Mouse (Mus musculus) myocyte (in vitro differentiated cells): ENCODE results near the gene Txndc17. TPM values are rescaled to one million over a fixed set of nuclear protein-coding genes. Genes with fewer than 3 reads are reported as not detected.

ENCODE experiments used
- H3K27me3 ChIP-seq: one replicate; pipeline ENCODE4 v1.6.1; 2011; ENCODE audit not compliant: control insufficient read depth, insufficient read depth, insufficient read length
- H3K36me3 ChIP-seq: one replicate; pipeline ENCODE4 v1.6.1; 2011; ENCODE audit not compliant: control insufficient read depth, insufficient read depth
- H3K4me2 ChIP-seq: one replicate; pipeline ENCODE4 v1.6.1; 2011; ENCODE audit warnings: low read depth, control low read depth
- H3K4me3 ChIP-seq: one replicate; pipeline ENCODE4 v1.5.1; 2011; ENCODE audit warnings: mild to moderate bottlenecking, control low read depth, moderate library complexity
- H3K79me2 ChIP-seq: one replicate; pipeline ENCODE4 v1.6.1; 2011; ENCODE audit not compliant: control insufficient read depth, insufficient read depth
- H3ac ChIP-seq: one replicate; pipeline ENCODE4 v1.6.1; 2011; ENCODE audit not compliant: control insufficient read depth, insufficient read length
- CEBPB ChIP-seq: IDR thresholded peaks from 2 replicates; pipeline ENCODE4 v1.6.1; 2011; ENCODE audit warnings: mild to moderate bottlenecking, moderate library complexity; ENCODE audit not compliant: poor library complexity, insufficient read depth, severe bottlenecking
- E2F4 ChIP-seq: IDR thresholded peaks from one replicate; pipeline ENCODE4 v1.6.1; 2011; ENCODE audit warnings: mild to moderate bottlenecking, control low read depth, moderate library complexity; ENCODE audit not compliant: insufficient read depth
- MAX ChIP-seq: IDR thresholded peaks from one replicate; pipeline ENCODE4 v1.6.1; 2011; ENCODE audit warnings: low read depth, mild to moderate bottlenecking, control low read depth
- MYOD1 ChIP-seq, 3 experiments: IDR thresholded peaks; one replicate each; pipeline ENCODE4 v1.6.1; 2011; ENCODE audit warnings: control low read depth in 2 of 3, low read depth in 2 of 3, mild to moderate bottlenecking in 2 of 3, moderate library complexity in 1 of 3; ENCODE audit not compliant: insufficient read length in 2 of 3, control insufficient read depth in 1 of 3
- MYOG ChIP-seq, 3 experiments: IDR thresholded peaks; one replicate each; pipeline ENCODE4 v1.6.1; 2011; ENCODE audit warnings: control low read depth in 2 of 3, low read depth in 2 of 3, mild to moderate bottlenecking in 2 of 3; ENCODE audit not compliant: insufficient read length in 2 of 3, control insufficient read depth in 1 of 3, insufficient read depth in 1 of 3
- POLR2A ChIP-seq: IDR thresholded peaks from one replicate; pipeline ENCODE4 v1.6.1; 2011; ENCODE audit warnings: low read depth, mild to moderate bottlenecking, control low read depth, moderate library complexity; ENCODE audit not compliant: insufficient read length
- POLR2AphosphoS2 ChIP-seq: IDR thresholded peaks from one replicate; pipeline ENCODE4 v1.6.1; 2011; ENCODE audit warnings: low read depth, control low read depth; ENCODE audit not compliant: insufficient read length
- REST ChIP-seq: IDR thresholded peaks from one replicate; pipeline ENCODE4 v1.6.1; 2011; ENCODE audit warnings: mild to moderate bottlenecking, control low read depth, moderate library complexity; ENCODE audit not compliant: insufficient read depth, insufficient read length
- SRF ChIP-seq: IDR thresholded peaks from one replicate; pipeline ENCODE4 v1.6.1; 2011; ENCODE audit warnings: low read depth; ENCODE audit not compliant: control insufficient read depth, insufficient read length
- TCF12 ChIP-seq: IDR thresholded peaks from one replicate; pipeline ENCODE4 v1.6.1; 2011; ENCODE audit warnings: mild to moderate bottlenecking, control low read depth; ENCODE audit not compliant: poor library complexity, insufficient read depth, severe bottlenecking
- TCF3 ChIP-seq: IDR thresholded peaks from one replicate; pipeline ENCODE4 v1.6.1; 2011; ENCODE audit warnings: low read depth, control low read depth; ENCODE audit not compliant: insufficient read length
- USF1 ChIP-seq: IDR thresholded peaks from one replicate; pipeline ENCODE4 v1.6.1; 2011; ENCODE audit warnings: low read depth, mild to moderate bottlenecking, control low read depth, moderate library complexity
- polyA plus RNA-seq: library from polyadenylated mRNA; unstranded; fragments of >200 nt; fragmentation: generic; extraction: Trizol; gene quantifications from one replicate; pipeline ENCODE4 v1.2.1, GENCODE M21; 2012; ENCODE audit warnings: missing spikeins

Gene Txndc17
- polyA plus RNA-seq, 1 experiment, result 110 TPM

DNA sequence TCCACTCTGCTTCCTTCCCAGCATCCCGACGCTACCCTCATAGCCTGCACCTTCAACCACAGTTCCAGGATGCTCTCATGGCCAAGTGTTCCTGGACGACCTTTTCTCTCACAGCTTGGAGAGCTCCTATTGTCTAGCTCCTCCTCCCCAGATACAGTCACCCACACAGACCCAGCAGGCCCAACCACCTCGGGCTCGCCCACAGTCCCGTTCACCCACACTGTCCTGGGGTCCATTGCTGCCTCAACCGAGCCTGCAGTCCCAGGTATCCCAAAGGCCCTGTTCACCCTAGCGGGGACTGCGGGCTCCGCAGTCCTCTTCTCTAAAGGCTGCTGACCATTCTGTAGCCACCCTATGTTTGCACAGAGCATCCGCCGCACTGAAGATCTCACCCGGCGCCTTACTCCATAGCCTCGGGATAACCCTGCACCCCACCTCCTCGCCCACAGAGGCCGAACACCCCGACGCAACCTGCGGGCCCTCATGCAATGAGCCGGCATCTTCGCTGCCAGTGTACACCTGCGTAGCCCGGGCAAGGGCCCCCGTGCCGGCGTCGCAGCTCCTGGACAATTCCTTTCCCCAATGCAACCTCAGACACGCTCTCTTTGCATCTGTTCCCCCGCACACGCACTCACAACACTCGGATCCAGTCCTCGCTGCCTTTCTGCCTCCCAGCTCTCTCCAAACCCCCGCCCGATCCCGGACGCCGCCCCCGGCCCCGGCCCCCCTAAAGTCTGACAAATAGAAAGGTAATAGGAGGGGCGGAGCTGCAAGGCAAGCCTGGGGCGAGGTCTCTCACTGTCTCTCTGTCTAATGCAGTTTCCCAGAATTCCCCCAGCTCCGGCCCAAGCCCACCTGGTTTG lies 775 bp upstream of the Txndc17 start, which contains the start of gene Gm43951:
Gene Gm43951, minus strand, starts transcription at position 500 of the 863 bp plus-strand sequence.
- H3K79me2 ChIP-seq, result peaks cover 43% of the 10 kb centered on the region
- peak within 1 kb of the TSS; percentile 98 for H3K4me3 ChIP-seq
- peak within 1 kb of the TSS; percentile 81 for H3K4me2 ChIP-seq
- H3K36me3 ChIP-seq, result peaks cover 12% of the 10 kb centered on the region
- no peaks in the 10 kb centered on the region for H3K27me3 ChIP-seq
- peak; percentile 20 for TF ChIP-seq POLR2A
- TF ChIP-seq MAX, result no peak
- peak in 1 of 3 experiments; percentile 10 for TF ChIP-seq MYOD1 (IDR thresholded peaks at IDR 0.05; ENCODE audit: control insufficient read depth in 1 of 3, insufficient read length in 2 of 3, low read depth in 2 of 3)
- peak within 1 kb of the TSS; percentile 71 for H3ac ChIP-seq

DNA sequence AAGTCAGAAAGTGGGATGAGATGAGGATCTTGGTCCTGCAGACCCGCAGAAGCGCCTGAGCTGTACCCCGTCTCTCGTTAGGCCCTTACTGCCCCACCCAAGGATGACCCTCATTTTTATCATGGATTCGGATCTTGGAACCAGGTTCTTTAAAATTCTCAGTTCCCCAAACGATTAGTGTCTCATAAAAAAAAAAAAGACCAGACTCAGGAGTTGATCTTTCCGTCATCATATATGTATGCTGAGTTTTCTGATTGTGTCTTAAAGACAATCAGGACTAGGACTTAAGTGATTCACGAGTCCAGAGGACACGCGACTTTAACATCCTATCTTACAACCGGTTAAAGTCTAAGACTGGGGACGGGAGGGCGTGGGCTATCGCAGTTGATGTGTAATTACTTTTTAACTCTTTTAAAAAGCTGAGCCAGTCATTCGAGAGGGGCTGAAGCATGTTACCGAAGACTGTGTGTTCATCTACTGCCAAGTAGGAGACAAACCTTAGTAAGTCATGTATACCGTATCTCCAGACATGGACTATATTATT lies 559 bp downstream of the Txndc17 start:
- Histone ChIP-seq H3K36me3 (peaks cover 14% of the 10 kb centered on the region), H3K79me2 (peaks cover 43% of the 10 kb centered on the region), H3K4me3 (peak overlapping the region; percentile 98), H3K4me2 (peak overlapping the region; percentile 77), H3ac (peak overlapping the region; percentile 71), H3K27me3 (no peaks in the 10 kb centered on the region)
- TF ChIP-seq CEBPB (no peak), TCF12 (no peak), MYOD1 (IDR thresholded peaks at IDR 0.05; ENCODE audit: control insufficient read depth in 1 of 3, insufficient read length in 2 of 3, low read depth in 2 of 3) (no peak), TCF3 (no peak), MYOG (IDR thresholded peaks at IDR 0.05; ENCODE audit: control insufficient read depth in 1 of 3, insufficient read depth in 1 of 3, insufficient read length in 2 of 3, low read depth in 2 of 3) (no peak), POLR2A (no peak), USF1 (no peak), E2F4 (no peak), MAX (no peak), REST (no peak), POLR2AphosphoS2 (no peak), SRF (no peak)

DNA sequence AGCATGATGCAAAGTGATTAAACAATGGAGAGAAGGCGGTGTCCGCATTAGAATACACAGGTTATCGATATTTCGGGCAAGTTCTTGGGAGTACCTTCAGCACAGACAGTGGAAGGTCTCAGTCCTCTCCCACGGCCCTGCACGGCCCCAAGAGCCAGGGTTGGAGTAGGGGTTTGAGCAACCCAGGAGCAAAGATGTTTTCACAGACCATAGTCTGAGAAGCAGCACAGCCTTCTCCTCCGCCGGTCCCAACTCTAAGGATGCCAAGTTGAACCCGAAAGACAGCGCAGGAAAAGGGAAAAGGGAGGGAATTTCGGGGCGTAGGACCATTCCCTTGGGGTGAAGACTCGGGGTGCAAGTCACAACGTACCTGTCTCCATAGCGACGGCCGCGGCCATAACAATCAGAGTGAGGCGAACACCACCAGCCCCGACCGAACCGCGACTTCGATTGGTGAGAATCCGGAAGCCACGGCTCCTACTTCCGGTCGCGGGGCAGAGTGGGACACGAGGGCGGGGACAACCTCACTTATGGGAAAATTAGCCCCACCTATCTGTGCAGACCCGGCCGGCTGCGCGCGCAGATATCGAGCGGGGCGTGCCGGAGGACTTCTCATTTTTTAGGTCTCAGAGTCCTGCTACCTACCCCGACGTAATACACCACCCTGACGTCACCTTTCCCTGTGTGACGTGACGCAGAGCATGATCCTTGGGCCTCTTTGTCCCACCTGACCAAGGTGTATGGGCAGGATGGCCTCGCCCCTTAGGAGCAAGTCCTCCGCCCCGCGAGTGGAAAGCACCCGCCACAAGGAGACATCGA lies 7.5 kb downstream of the Txndc17 start:
- no peaks in the 10 kb centered on the region for H3K27me3 ChIP-seq
- no peak for TF ChIP-seq TCF3
- TF ChIP-seq USF1, result no peak
- peak; percentile 73 for TF ChIP-seq POLR2AphosphoS2
- peak; percentile 86 for TF ChIP-seq POLR2A
- TF ChIP-seq MAX, result no peak
- TF ChIP-seq SRF, result peak; percentile 58
- TF ChIP-seq MYOG (IDR thresholded peaks at IDR 0.05; ENCODE audit: control insufficient read depth in 1 of 3, insufficient read depth in 1 of 3, insufficient read length in 2 of 3, low read depth in 2 of 3), result no peak
- H3K4me2 ChIP-seq, result peak overlapping the region; percentile 97
- H3K79me2 ChIP-seq, result peaks cover 12% of the 10 kb centered on the region
- peaks cover 18% of the 10 kb centered on the region for H3K36me3 ChIP-seq
- peak overlapping the region; percentile 17 for H3ac ChIP-seq
- peak overlapping the region; percentile 77 for H3K4me3 ChIP-seq

DNA sequence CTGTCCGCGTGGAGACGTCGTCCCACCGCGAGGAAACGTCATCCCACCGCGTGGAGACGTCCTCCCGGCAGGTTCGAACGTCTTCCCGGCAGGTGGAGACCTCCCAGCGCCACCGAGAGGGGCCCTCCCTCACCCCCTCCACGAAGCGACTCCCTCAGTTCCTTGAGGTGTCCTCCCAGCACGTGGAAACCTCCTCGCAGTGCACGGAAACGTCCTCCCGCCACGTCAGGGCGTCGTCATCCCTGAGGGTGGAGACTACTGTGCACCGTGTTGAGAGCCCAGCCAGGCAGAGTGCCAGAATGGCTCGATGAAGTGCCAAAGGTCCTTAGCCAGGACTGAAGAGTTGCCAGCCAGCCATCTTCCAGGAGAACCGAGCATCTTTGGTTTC lies 8.1 kb downstream of the Txndc17 start, which contains the start of gene Med31:
Gene Med31, minus strand, starts transcription at position 183 of the 388 bp plus-strand sequence.
- H3K4me2 ChIP-seq, result peak within 1 kb of the TSS; percentile 97
- peak; percentile 9 for TF ChIP-seq POLR2AphosphoS2
- TF ChIP-seq REST, result no peak
- peak; percentile 49 for TF ChIP-seq POLR2A
- H3K27me3 ChIP-seq, result no peaks in the 10 kb centered on the region
- H3K79me2 ChIP-seq, result peaks cover 12% of the 10 kb centered on the region
- peaks cover 17% of the 10 kb centered on the region for H3K36me3 ChIP-seq
- peak within 1 kb of the TSS; percentile 77 for H3K4me3 ChIP-seq
- peak within 1 kb of the TSS; percentile 17 for H3ac ChIP-seq

DNA sequence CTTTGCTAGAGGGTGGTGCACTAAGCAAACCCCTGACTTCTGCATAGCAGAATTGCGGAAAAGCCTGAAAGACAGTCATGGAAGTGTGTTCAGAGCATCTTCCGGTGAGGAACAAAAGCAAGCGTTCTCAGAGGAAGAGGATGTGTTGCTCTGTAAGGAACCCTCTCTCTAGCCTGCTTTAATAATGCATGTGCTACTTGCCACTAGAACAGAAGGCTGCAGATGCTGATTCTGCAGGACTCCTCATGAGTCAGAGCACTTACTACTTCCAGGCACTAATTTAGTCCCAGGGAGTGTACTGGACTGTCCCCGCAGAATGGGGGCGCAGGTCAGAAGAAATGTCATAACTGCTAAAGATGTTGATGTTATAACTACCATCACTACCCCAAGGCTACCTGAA lies 9.8 kb downstream of the Txndc17 start:
- TF ChIP-seq POLR2A (no peak), MYOG (IDR thresholded peaks at IDR 0.05; ENCODE audit: control insufficient read depth in 1 of 3, insufficient read depth in 1 of 3, insufficient read length in 2 of 3, low read depth in 2 of 3) (no peak), MYOD1 (IDR thresholded peaks at IDR 0.05; ENCODE audit: control insufficient read depth in 1 of 3, insufficient read length in 2 of 3, low read depth in 2 of 3) (no peak), E2F4 (no peak), REST (no peak), TCF3 (no peak), SRF (no peak), USF1 (no peak), TCF12 (no peak), CEBPB (no peak), MAX (no peak), POLR2AphosphoS2 (no peak)
- Histone ChIP-seq H3K79me2 (peaks cover 12% of the 10 kb centered on the region), H3K36me3 (peaks cover 7% of the 10 kb centered on the region), H3ac (no peak overlapping the region), H3K27me3 (no peaks in the 10 kb centered on the region), H3K4me2 (no peak overlapping the region), H3K4me3 (no peak overlapping the region)
